Mouse (Mus musculus) right cerebral cortex, adult 2 months (tissue): ENCODE measurements around the gene Inpp5b.

ENCODE experiments used
- DNase-seq, 2 experiments: peaks; one replicate each; pipeline ENCODE4 v3.0.0; 2021 to 2022; ENCODE audit warnings: low spot score in 2 of 2

The Inpp5b gene

GRCm38 (mm10) chr4:124765802-124766565 is 24.3 kb downstream of the Inpp5b start:
- peak; percentile 57 to 59 for DNase-seq

GRCm38 (mm10) chr4:124766566-124766940 is 24.9 kb downstream of the Inpp5b start:
- DNase-seq, result no peak

- DNase-seq, result no peak
Observed at GRCm38 (mm10) chr4:124768963-124769591, 27.4 kb downstream of the Inpp5b start.

GRCm38 (mm10) chr4:124770624-124771023 is 29.0 kb downstream of the Inpp5b start:
- peak; percentile 56 to 57 for DNase-seq

- no peak for DNase-seq
Observed at GRCm38 (mm10) chr4:124772125-124772524, 30.5 kb downstream of the Inpp5b start.

GRCm38 (mm10) chr4:124773449-124773848 is 31.8 kb downstream of the Inpp5b start:
- DNase-seq, result no peak

GRCm38 (mm10) chr4:124773995-124774394 is 32.3 kb downstream of the Inpp5b start:
- no peak for DNase-seq

GRCm38 (mm10) chr4:124774429-124774828 is 32.8 kb downstream of the Inpp5b start:
- no peak for DNase-seq

GRCm38 (mm10) chr4:124781361-124781760 is 39.7 kb downstream of the Inpp5b start:
- no peak for DNase-seq

- DNase-seq, result no peak
Observed at GRCm38 (mm10) chr4:124782395-124782794, 40.7 kb downstream of the Inpp5b start.

GRCm38 (mm10) chr4:124783937-124784336 is 42.3 kb downstream of the Inpp5b start:
- DNase-seq, result no peak

- no peak for DNase-seq
Observed at GRCm38 (mm10) chr4:124790013-124790412, 48.4 kb downstream of the Inpp5b start.

GRCm38 (mm10) chr4:124792114-124792513 is 50.5 kb downstream of the Inpp5b start:
- no peak for DNase-seq

GRCm38 (mm10) chr4:124796141-124796540 is 54.5 kb downstream of the Inpp5b start:
- DNase-seq, result no peak

- no peak for DNase-seq
Observed at GRCm38 (mm10) chr4:124796913-124797312, 55.3 kb downstream of the Inpp5b start.

- DNase-seq, result peak; percentile 89
Observed at GRCm38 (mm10) chr4:124801552-124802308, 60.1 kb downstream of the Inpp5b start, which contains the start of gene Mtf1. TSS of gene Mtf1 (plus strand) at chr4:124802104.

GRCm38 (mm10) chr4:124802309-124803260 is 60.9 kb downstream of the Inpp5b start:
- peak; percentile 94 to 96 for DNase-seq

- DNase-seq, result no peak
Observed at GRCm38 (mm10) chr4:124803406-124803805, 61.8 kb downstream of the Inpp5b start.

- no peak for DNase-seq
Observed at GRCm38 (mm10) chr4:124808511-124808910, 66.9 kb downstream of the Inpp5b start.

GRCm38 (mm10) chr4:124809136-124809883 is 67.7 kb downstream of the Inpp5b start:
- no peak for DNase-seq

- DNase-seq, result no peak
Observed at GRCm38 (mm10) chr4:124810056-124810455, 68.4 kb downstream of the Inpp5b start.
